Mouse (Mus musculus) liver, embryonic 14.5 days (tissue): ENCODE measurements around the gene Anks1b.

Experiments used
- CTCF ChIP-seq: IDR thresholded peaks from 2 replicates; pipeline ENCODE4 v1.5.1; 2016; ENCODE audit warnings: antibody characterized with exemption, low read depth, control low read depth
- EP300 ChIP-seq: IDR thresholded peaks from 2 replicates; pipeline ENCODE4 v1.6.1; 2016; ENCODE audit warnings: antibody characterized with exemption, low read depth

GRCm38 (mm10) chr10:90965671-90966315 lies 1092.5 kb downstream of the Anks1b start:
- TF ChIP-seq CTCF (no peak), EP300 (no peak)
